Mouse (Mus musculus): Measurements from ENCODE around the gene Olfr193. TPM values are rescaled to one million over a fixed set of nuclear protein-coding genes. Genes with fewer than 3 reads are reported as not detected.
"Not testable (repeated sequence)": the region's sequence is repeated elsewhere in the genome, so short reads cannot be mapped to it uniquely, and the experiment has no call there.

Olfr193 gene
- polyA plus RNA-seq, 1 experiment from 2014 or later, result not detected

GRCm38 (mm10) chr16:59062411-59062810 lies 49.3 kb downstream of the Olfr193 start:
- H3K36me3 ChIP-seq; H3K27me3 ChIP-seq (replicated peaks); ATAC-seq; H3K9ac ChIP-seq; H3K4me3 ChIP-seq (replicated peaks); H3K9me3 ChIP-seq; H3K27ac ChIP-seq; H3K4me1 ChIP-seq (replicated peaks); H3K4me2 ChIP-seq (replicated peaks): not testable (repeated sequence)
- 56% methylated on average over 3 of the region's 3 CpGs for WGBS

Other genes with a start within 250 kb of the Olfr193 start
- not detected in 2 replicates for gene Olfr177, start 237.1 kb downstream of the Olfr193 start, polyA plus RNA-seq (2015; fragmentation: Nextera tagmentation; extraction: Ambion mirVana)
- not detected in 2 replicates for gene Olfr178, start 219.8 kb downstream of the Olfr193 start, polyA plus RNA-seq (2015; fragmentation: Nextera tagmentation; extraction: Ambion mirVana)
- gene Olfr181, start 183.1 kb downstream of the Olfr193 start, polyA plus RNA-seq (2015; fragmentation: Nextera tagmentation; extraction: Ambion mirVana), result not detected in 2 replicates
- gene Olfr180, start 182.5 kb downstream of the Olfr193 start, polyA plus RNA-seq (2015; fragmentation: Nextera tagmentation; extraction: Ambion mirVana), result not detected in 2 replicates
- gene Olfr183, start 116.5 kb downstream of the Olfr193 start, polyA plus RNA-seq (2015; fragmentation: Nextera tagmentation; extraction: Ambion mirVana), result not detected in 2 replicates
- gene Olfr186, start 81.6 kb downstream of the Olfr193 start, polyA plus RNA-seq (2015; fragmentation: Nextera tagmentation; extraction: Ambion mirVana), result not detected in 2 replicates
- not detected in 2 replicates for gene Olfr187, start 72.1 kb downstream of the Olfr193 start, polyA plus RNA-seq (2015; fragmentation: Nextera tagmentation; extraction: Ambion mirVana)
- gene Olfr190, start 33.9 kb downstream of the Olfr193 start, polyA plus RNA-seq (2015; fragmentation: Nextera tagmentation; extraction: Ambion mirVana), result not detected in 2 replicates
- gene Olfr191, start 22.1 kb downstream of the Olfr193 start, polyA plus RNA-seq (2015; fragmentation: Nextera tagmentation; extraction: Ambion mirVana), result not detected in 2 replicates
- not detected in 2 replicates for gene Olfr194, start 9.2 kb upstream of the Olfr193 start, polyA plus RNA-seq (2015; fragmentation: Nextera tagmentation; extraction: Ambion mirVana)
- not detected in 2 replicates for gene Olfr195, start 35.2 kb upstream of the Olfr193 start, polyA plus RNA-seq (2015; fragmentation: Nextera tagmentation; extraction: Ambion mirVana)
- not detected in 2 replicates for gene Olfr196, start 58.6 kb upstream of the Olfr193 start, polyA plus RNA-seq (2015; fragmentation: Nextera tagmentation; extraction: Ambion mirVana)
- gene Olfr198, start 91.7 kb upstream of the Olfr193 start, polyA plus RNA-seq (2015; fragmentation: Nextera tagmentation; extraction: Ambion mirVana), result not detected in 2 replicates
- not detected in 2 replicates for gene Olfr199, start 107.9 kb upstream of the Olfr193 start, polyA plus RNA-seq (2015; fragmentation: Nextera tagmentation; extraction: Ambion mirVana)
- gene Olfr201, start 160.8 kb upstream of the Olfr193 start, polyA plus RNA-seq (2015; fragmentation: Nextera tagmentation; extraction: Ambion mirVana), result not detected in 2 replicates
- not detected in 2 replicates for gene Olfr202, start 174.9 kb upstream of the Olfr193 start, polyA plus RNA-seq (2015; fragmentation: Nextera tagmentation; extraction: Ambion mirVana)
- not detected in 2 replicates for gene Olfr203, start 187.0 kb upstream of the Olfr193 start, polyA plus RNA-seq (2015; fragmentation: Nextera tagmentation; extraction: Ambion mirVana)
- gene Olfr204, start 206.4 kb upstream of the Olfr193 start, polyA plus RNA-seq (2015; fragmentation: Nextera tagmentation; extraction: Ambion mirVana), result not detected in 2 replicates
- gene Olfr205, start 219.3 kb upstream of the Olfr193 start, polyA plus RNA-seq (2015; fragmentation: Nextera tagmentation; extraction: Ambion mirVana), result not detected in 2 replicates
- not detected in 2 replicates for gene Olfr206, start 237.4 kb upstream of the Olfr193 start, polyA plus RNA-seq (2015; fragmentation: Nextera tagmentation; extraction: Ambion mirVana)